Mouse (Mus musculus) layer of hippocampus, postnatal 14 days (tissue): ENCODE results near the gene Gripap1. TPM values are rescaled to one million over a fixed set of nuclear protein-coding genes. Genes with fewer than 3 reads are reported as not detected.

Source experiments
- DNase-seq, 2 experiments: peaks; one replicate each; pipeline ENCODE4 v3.0.0; 2021 to 2022; ENCODE audit warnings: low spot score in 2 of 2, mixed read lengths in 1 of 2
- microRNA-seq, 2 experiments: library from miRNA; unstranded; fragments of <30 nt; microRNA quantifications; one replicate each; pipeline ENCODE4 v1.2.0; 2021
- total RNA-seq, 2 experiments: library from RNA; stranded (reverse); gene quantifications; 2 replicates each; pipeline ENCODE4 v1.2.3; 2021

Gripap1 gene
- total RNA-seq, 2 experiments from 2014 or later = 88.1 to 98.9 TPM

DNA sequence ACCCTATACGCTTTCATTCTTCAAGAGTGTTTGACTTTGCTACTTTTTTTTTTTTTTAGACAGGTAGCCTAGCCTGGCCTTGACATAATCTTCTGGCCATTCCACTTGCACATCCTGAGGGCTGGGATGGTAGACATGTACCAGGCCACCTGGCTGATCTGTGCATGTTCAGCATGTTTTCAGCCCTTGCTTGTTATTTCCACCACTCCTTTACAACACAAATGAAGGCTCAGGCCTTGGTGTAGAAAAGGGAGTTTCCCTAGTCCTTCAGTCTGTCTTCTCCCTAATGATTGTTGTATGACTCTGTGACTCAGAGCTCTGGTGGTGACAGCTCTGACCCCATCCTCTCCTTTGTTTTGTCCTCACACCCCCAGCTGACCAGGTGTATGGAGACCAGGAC, 77.6 kb downstream of the Gripap1 start:
- DNase-seq = no peak

DNA sequence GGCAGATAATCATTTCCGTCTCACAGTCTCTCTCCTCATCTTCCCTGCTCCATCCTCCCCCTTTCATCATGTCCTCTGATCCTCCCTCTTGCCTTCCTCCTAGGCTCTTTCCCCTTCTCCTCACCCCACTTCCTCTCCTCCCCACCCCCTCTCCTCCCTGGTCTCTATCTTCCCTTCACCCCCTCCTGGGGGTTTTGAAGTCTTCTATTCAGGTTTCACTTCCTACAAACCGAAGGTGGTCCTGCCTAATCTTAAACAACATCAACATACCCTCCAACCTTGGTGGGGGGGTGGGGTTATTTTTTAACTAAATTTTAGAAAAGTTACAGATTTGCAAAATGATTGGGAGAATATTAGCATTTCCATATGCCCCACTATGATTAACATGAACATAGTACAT, 78.9 kb downstream of the Gripap1 start:
- DNase-seq = no peak

DNA sequence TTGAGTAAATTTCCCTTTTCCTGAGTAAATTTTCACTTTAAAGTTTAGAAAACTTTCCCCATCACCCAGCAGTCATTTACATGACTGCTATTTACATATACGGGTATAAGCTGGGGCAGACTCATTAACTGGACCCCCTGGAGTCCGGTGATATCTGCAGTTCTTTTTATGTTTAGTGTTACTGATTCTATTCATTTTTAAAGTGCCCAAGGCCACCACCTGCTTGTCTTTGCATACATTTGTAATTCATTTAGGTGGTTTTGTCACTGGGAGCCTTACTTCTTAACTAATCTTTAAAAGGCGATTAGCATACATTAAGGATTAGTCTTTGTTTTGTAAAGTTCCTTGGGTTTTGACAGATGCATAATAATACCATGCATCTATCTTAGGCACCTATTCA, 80.3 kb downstream of the Gripap1 start:
- no peak for DNase-seq

Small RNA genes lying within 50 kb of the gene (microRNA-seq; reads per million reads assigned to microRNA genes)
- gene Mir1198 = 61.3 to 92.3 reads per million in 2 experiments

Other genes starting within 250 kb of the Gripap1 start
- under 1 TPM in 1 of 2 experiments, not detected in 1; 0.24 TPM for gene Foxp3, start 216.1 kb upstream of the Gripap1 start, total RNA-seq
- 10 to 100 TPM; 16.5 to 16.7 TPM for gene Ppp1r3f, start 215.5 kb upstream of the Gripap1 start, total RNA-seq
- 10 to 100 TPM; 22.6 to 24.5 TPM for gene Ccdc22, start 184.2 kb upstream of the Gripap1 start, total RNA-seq
- under 1 TPM in 1 of 2 experiments, not detected in 1; 0.21 TPM for gene Cacna1f, start 182.7 kb upstream of the Gripap1 start, total RNA-seq
- gene Syp, start 151.3 kb upstream of the Gripap1 start, total RNA-seq = 1,000 to 10,000 TPM; 1,862 to 1,901 TPM
- 1 to 10 TPM; 1.5 to 1.6 TPM for gene Prickle3, start 132.5 kb upstream of the Gripap1 start, total RNA-seq
- gene Plp2, start 118.4 kb upstream of the Gripap1 start, total RNA-seq = 1 to 10 TPM; 7.0 to 9.6 TPM
- under 1 TPM; 0.25 to 0.31 TPM for gene Magix, start 108.5 kb upstream of the Gripap1 start, total RNA-seq
- gene Gpkow, start 92.6 kb upstream of the Gripap1 start, total RNA-seq = 10 to 100 TPM; 33.2 to 36.3 TPM
- gene Wdr45, start 75.4 kb upstream of the Gripap1 start, total RNA-seq = 10 to 100 TPM; 47.7 to 48.1 TPM
- not detected for gene Gm45208, start 67.5 kb upstream of the Gripap1 start, total RNA-seq
- gene Praf2, start 61.3 kb upstream of the Gripap1 start, total RNA-seq = 100 to 1,000 TPM in 1 of 2 experiments, 10 to 100 TPM in 1; 98.2 to 107 TPM
- gene Ccdc120, start 38.9 kb upstream of the Gripap1 start, total RNA-seq = 10 to 100 TPM; 15.5 to 19.6 TPM
- gene Tfe3, start 27.2 kb upstream of the Gripap1 start, total RNA-seq = 10 to 100 TPM; 31.7 to 34.4 TPM
- gene Kcnd1, start 32.5 kb downstream of the Gripap1 start, total RNA-seq = 10 to 100 TPM in 1 of 2 experiments, 1 to 10 TPM in 1; 9.8 to 10.0 TPM
- 10 to 100 TPM; 64.1 to 64.9 TPM for gene Otud5, start 51.6 kb downstream of the Gripap1 start, total RNA-seq
- gene Pim2, start 88.5 kb downstream of the Gripap1 start, total RNA-seq = 10 to 100 TPM; 43.2 to 49.5 TPM
- 10 to 100 TPM; 45.9 to 52.7 TPM for gene Slc35a2, start 94.3 kb downstream of the Gripap1 start, total RNA-seq
- gene Pqbp1, start 109.5 kb downstream of the Gripap1 start, total RNA-seq = 10 to 100 TPM; 72.6 to 80.1 TPM
- 10 to 100 TPM; 20.8 to 23.9 TPM for gene Timm17b, start 109.6 kb downstream of the Gripap1 start, total RNA-seq
- gene Gm10491, start 118.1 kb downstream of the Gripap1 start, total RNA-seq = not detected
- gene Gm10490, start 119.8 kb downstream of the Gripap1 start, total RNA-seq = not detected
- 100 to 1,000 TPM; 340 to 344 TPM for gene Pcsk1n, start 130.1 kb downstream of the Gripap1 start, total RNA-seq
- gene Eras, start 138.8 kb downstream of the Gripap1 start, total RNA-seq = not detected
- gene Hdac6, start 158.1 kb downstream of the Gripap1 start, total RNA-seq = 10 to 100 TPM; 46.0 to 54.4 TPM
- gene Gata1, start 188.3 kb downstream of the Gripap1 start, total RNA-seq = not detected
- gene Glod5, start 228.7 kb downstream of the Gripap1 start, total RNA-seq = not detected